ENCODE assay signal across 8 mouse cellular contexts in the genomic region with DNA sequence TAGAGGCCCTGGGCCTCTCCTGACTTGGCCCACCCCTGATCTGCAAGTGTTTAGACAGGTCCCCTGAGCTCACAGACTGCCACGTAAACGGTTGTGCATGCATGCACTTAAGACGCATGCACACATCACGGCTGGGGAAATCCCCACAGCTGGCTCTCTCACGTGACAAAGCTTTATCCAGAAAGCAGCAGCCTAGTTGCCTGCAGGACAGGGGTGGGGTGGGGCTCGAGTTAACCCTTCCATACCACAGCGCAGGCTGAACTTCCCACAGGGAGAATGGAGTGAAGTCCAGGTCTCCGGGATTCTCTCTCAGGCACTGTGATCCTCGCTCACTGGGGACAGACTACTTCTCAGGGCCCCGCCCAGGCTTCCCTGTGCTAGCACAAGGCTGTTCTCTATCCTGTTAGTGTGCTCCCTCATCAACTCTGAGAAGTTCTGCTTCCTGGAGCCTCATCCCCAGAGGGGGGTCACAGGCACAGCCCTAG.
DNase-seq lines count a peak whose midpoint lies in the region; ATAC-seq and TF ChIP-seq lines count a peak whose summit lies in the region.

No protein-coding gene starts in this region.

- H3K27ac ChIP-seq in forebrain, embryonic 15.5 days (replicated peaks): 0 out of 2 replicates have a peak overlapping the region, but pooled peaks have one; percentile 23

- no peak overlapping the region for H3K9ac ChIP-seq in forebrain, embryonic 15.5 days (replicated peaks)

- peaks cover 25% of the 10 kb centered on the region for H3K4me1 ChIP-seq in forebrain, embryonic 15.5 days
- H3K4me1 ChIP-seq in lung, adult 2 months (ENCODE audit: control insufficient read depth, insufficient read depth, low read length): peaks cover 32% of the 10 kb centered on the region

- H3K4me2 ChIP-seq in forebrain, embryonic 15.5 days (replicated peaks): no peak overlapping the region

- no peaks in the 10 kb centered on the region for H3K9me3 ChIP-seq in forebrain, embryonic 15.5 days

- H3K36me3 ChIP-seq in forebrain, embryonic 15.5 days: no peaks in the 10 kb centered on the region

- DNase-seq in gastrocnemius, postnatal 25 days: peak; percentile 65
- no peak for DNase-seq in gastrocnemius, adult 8-10 months (ENCODE audit: low spot score in 2 of 2)
- DNase-seq in induced T-regulatory cell, adult 2 months (ENCODE audit: low read depth): peak; percentile 86
- DNase-seq in lung, adult 2 months: peak; percentile 37
- DNase-seq in retina, postnatal 1 day: peak; percentile 79
- DNase-seq in layer of hippocampus, adult 11-12 months (ENCODE audit: low spot score): no peak
- DNase-seq in adrenal gland, adult 2 months: no peak

- H3K4me3 ChIP-seq in forebrain, embryonic 15.5 days: no peak overlapping the region
- H3K4me3 ChIP-seq in lung, adult 2 months (replicated peaks; ENCODE audit: extremely low read depth, low read depth, low read length): no peak overlapping the region

- no peak for TF ChIP-seq POLR2A in lung, adult 2 months (IDR thresholded peaks at IDR 0.05; ENCODE audit: borderline replicate concordance, extremely low read depth, low read depth, low read length)

- peak; percentile 62 for ATAC-seq in forebrain, embryonic 15.5 days (replicated peaks)

- 19% methylated on average over 10 of the region's 10 CpGs for WGBS in forebrain, embryonic 15.5 days
- 11% methylated on average over 10 of the region's 10 CpGs for WGBS in lung, adult 2 months

- H3K27me3 ChIP-seq in forebrain, embryonic 15.5 days: no peaks in the 10 kb centered on the region

- TF ChIP-seq CTCF in lung, adult 2 months (IDR thresholded peaks at IDR 0.05; ENCODE audit: insufficient read depth, low read length): no peak

Comparison
In these comparisons a context has a peak if more than half of its experiments do, and no peak if none do; other contexts are left out.
1. DNase-seq: peak in gastrocnemius, postnatal 25 days (single experiment), induced T-regulatory cell, adult 2 months (single experiment), lung, adult 2 months (single experiment) and retina, postnatal 1 day (single experiment); none in gastrocnemius, adult 8-10 months (0 of 2), layer of hippocampus, adult 11-12 months (single experiment) and adrenal gland, adult 2 months (single experiment).